Mouse (Mus musculus): ENCODE measurements around the gene Cpsf3.

Cpsf3 gene

GRCm38 (mm10) chr12:21284761-21285441 lies at the start of gene Cpsf3:
Cpsf3 (plus strand) TSS chr12:21285391.
- no peak for DNase-seq (ENCODE audit: inconsistent age in 2 of 2, low spot score in 1 of 2)

GRCm38 (mm10) chr12:21241965-21242364 lies 43.2 kb upstream of the Cpsf3 start:
- DNase-seq (ENCODE audit: inconsistent age in 2 of 2, low spot score in 1 of 2), result no peak

GRCm38 (mm10) chr12:21244375-21244960 lies 40.7 kb upstream of the Cpsf3 start:
- no peak for DNase-seq (ENCODE audit: inconsistent age in 2 of 2, low spot score in 1 of 2)

GRCm38 (mm10) chr12:21247711-21248392 lies 37.3 kb upstream of the Cpsf3 start:
- no peak for DNase-seq (ENCODE audit: inconsistent age in 2 of 2, low spot score in 1 of 2)

GRCm38 (mm10) chr12:21260494-21261256 lies 24.5 kb upstream of the Cpsf3 start:
- peak in 1 of 2 experiments; percentile 60 for DNase-seq (ENCODE audit: inconsistent age in 2 of 2, low spot score in 1 of 2)

- DNase-seq (ENCODE audit: inconsistent age in 2 of 2, low spot score in 1 of 2), result no peak
Measured at GRCm38 (mm10) chr12:21261521-21261920, 23.7 kb upstream of the Cpsf3 start.

- no peak for DNase-seq (ENCODE audit: inconsistent age in 2 of 2, low spot score in 1 of 2)
Measured at GRCm38 (mm10) chr12:21263256-21263655, 21.9 kb upstream of the Cpsf3 start.

- DNase-seq (ENCODE audit: inconsistent age in 2 of 2, low spot score in 1 of 2), result peak; percentile 51 to 70
Measured at GRCm38 (mm10) chr12:21264241-21264640, 20.9 kb upstream of the Cpsf3 start.

GRCm38 (mm10) chr12:21264970-21265369 lies 20.2 kb upstream of the Cpsf3 start:
- no peak for DNase-seq (ENCODE audit: inconsistent age in 2 of 2, low spot score in 1 of 2)

- DNase-seq (ENCODE audit: inconsistent age in 2 of 2, low spot score in 1 of 2), result no peak
Measured at GRCm38 (mm10) chr12:21265501-21265900, 19.7 kb upstream of the Cpsf3 start.

- DNase-seq (ENCODE audit: inconsistent age in 2 of 2, low spot score in 1 of 2), result peak; percentile 55 to 86
Measured at GRCm38 (mm10) chr12:21265946-21266783, 19.0 kb upstream of the Cpsf3 start.

- DNase-seq (ENCODE audit: inconsistent age in 2 of 2, low spot score in 1 of 2), result no peak
Measured at GRCm38 (mm10) chr12:21266784-21267098, 18.4 kb upstream of the Cpsf3 start.

GRCm38 (mm10) chr12:21268083-21268616 lies 17.0 kb upstream of the Cpsf3 start:
- no peak for DNase-seq (ENCODE audit: inconsistent age in 2 of 2, low spot score in 1 of 2)

GRCm38 (mm10) chr12:21274446-21274845 lies 10.7 kb upstream of the Cpsf3 start:
- DNase-seq (ENCODE audit: inconsistent age in 2 of 2, low spot score in 1 of 2), result peak in 1 of 2 experiments; percentile 61

GRCm38 (mm10) chr12:21277352-21277864 lies 7.8 kb upstream of the Cpsf3 start:
- peak in 1 of 2 experiments; percentile 84 for DNase-seq (ENCODE audit: inconsistent age in 2 of 2, low spot score in 1 of 2)

- no peak for DNase-seq (ENCODE audit: inconsistent age in 2 of 2, low spot score in 1 of 2)
Measured at GRCm38 (mm10) chr12:21285508-21286242, 484 bp downstream of the Cpsf3 start.

- DNase-seq (ENCODE audit: inconsistent age in 2 of 2, low spot score in 1 of 2), result peak; percentile 99 to 100
Measured at GRCm38 (mm10) chr12:21286243-21286622, 1.0 kb downstream of the Cpsf3 start, which contains the start of gene Itgb1bp1. Itgb1bp1 (minus strand) TSS chr12:21286284.

GRCm38 (mm10) chr12:21286712-21287650 lies 1.8 kb downstream of the Cpsf3 start:
- DNase-seq (ENCODE audit: inconsistent age in 2 of 2, low spot score in 1 of 2), result peak in 1 of 2 experiments; percentile 76

All from adrenal gland, adult (tissue).